Mouse (Mus musculus): Measurements from ENCODE around the gene Gm20388. TPM values are rescaled to one million over a fixed set of nuclear protein-coding genes. Genes with fewer than 3 reads are reported as not detected.

Gm20388 gene
- polyA plus RNA-seq, 1 experiment from 2014 or later = 3.6 TPM

- Histone ChIP-seq H3K9me3 (no peaks in the 10 kb centered on the region; the same call in 1 of the 2 replicates), H3K27ac (replicated peaks) (peak overlapping the region; percentile 57), H3K4me1 (peaks cover 51% of the 10 kb centered on the region)
Measured at GRCm38 (mm10) chr8:120190107-120190809, 279.6 kb downstream of the Gm20388 start.

GRCm38 (mm10) chr8:120190810-120191413 is 280.3 kb downstream of the Gm20388 start:
- WGBS = 62% methylated on average over 20 of the region's 20 CpGs
- no peaks in the 10 kb centered on the region for H3K36me3 ChIP-seq (replicated peaks)
- peaks cover 45% of the 10 kb centered on the region for H3K4me1 ChIP-seq
- peak overlapping the region; percentile 36 for H3K4me3 ChIP-seq
- no peaks in the 10 kb centered on the region; the same call in 1 of the 2 replicates for H3K9me3 ChIP-seq
- peak; percentile 80 for DNase-seq (ENCODE audit: low spot score)
- H3K27me3 ChIP-seq (replicated peaks; ENCODE audit: low read depth, poor library complexity, severe bottlenecking) = no peaks in the 10 kb centered on the region; the same call in 1 of the 2 replicates
- H3K27ac ChIP-seq (replicated peaks) = peak overlapping the region; percentile 86

More at GRCm38 (mm10) chr8:120190107-120190809, 279.6 kb downstream of the Gm20388 start:
- H3K36me3 ChIP-seq (replicated peaks) = no peaks in the 10 kb centered on the region
- H3K27me3 ChIP-seq (replicated peaks; ENCODE audit: low read depth, poor library complexity, severe bottlenecking) = no peaks in the 10 kb centered on the region; the same call in 1 of the 2 replicates
- WGBS = 82% methylated on average over 17 of the region's 17 CpGs
- H3K4me3 ChIP-seq = no peak overlapping the region
- DNase-seq (ENCODE audit: low spot score) = no peak

GRCm38 (mm10) chr8:120191633-120192032 is 281.0 kb downstream of the Gm20388 start:
- H3K27ac ChIP-seq (replicated peaks) = peak overlapping the region; percentile 86
- no peaks in the 10 kb centered on the region; the same call in 1 of the 2 replicates for H3K9me3 ChIP-seq
- WGBS = 83% methylated on average over 5 of the region's 5 CpGs

GRCm38 (mm10) chr8:120192118-120192517 is 281.5 kb downstream of the Gm20388 start:
- Histone ChIP-seq H3K27ac (replicated peaks) (peak overlapping the region; percentile 86; the same call in 1 of the 2 replicates), H3K9me3 (no peaks in the 10 kb centered on the region; the same call in 1 of the 2 replicates), H3K4me3 (no peak overlapping the region), H3K4me1 (peaks cover 33% of the 10 kb centered on the region), H3K27me3 (replicated peaks; ENCODE audit: low read depth, poor library complexity, severe bottlenecking) (no peaks in the 10 kb centered on the region; the same call in 1 of the 2 replicates), H3K36me3 (replicated peaks) (no peaks in the 10 kb centered on the region)
- WGBS = 94% methylated on average over 5 of the region's 5 CpGs
- no peak for DNase-seq (ENCODE audit: low spot score)

More at GRCm38 (mm10) chr8:120191633-120192032, 281.0 kb downstream of the Gm20388 start:
- H3K4me1 ChIP-seq = peaks cover 37% of the 10 kb centered on the region
- no peaks in the 10 kb centered on the region for H3K36me3 ChIP-seq (replicated peaks)
- no peak overlapping the region; the same call in 1 of the 2 replicates for H3K4me3 ChIP-seq
- DNase-seq (ENCODE audit: low spot score) = no peak
- no peaks in the 10 kb centered on the region; the same call in 1 of the 2 replicates for H3K27me3 ChIP-seq (replicated peaks; ENCODE audit: low read depth, poor library complexity, severe bottlenecking)

GRCm38 (mm10) chr8:120201351-120201750 is 290.7 kb downstream of the Gm20388 start:
- Histone ChIP-seq H3K27ac (replicated peaks) (no peak overlapping the region), H3K36me3 (replicated peaks) (no peaks in the 10 kb centered on the region), H3K27me3 (replicated peaks; ENCODE audit: low read depth, poor library complexity, severe bottlenecking) (peaks cover 4% of the 10 kb centered on the region; the same call in 1 of the 2 replicates), H3K4me1 (peaks cover 5% of the 10 kb centered on the region; the same call in 1 of the 2 replicates), H3K4me3 (no peak overlapping the region), H3K9me3 (peaks cover 9% of the 10 kb centered on the region)
- WGBS = 86% methylated on average over 6 of the region's 6 CpGs
- DNase-seq (ENCODE audit: low spot score) = no peak

- DNase-seq (ENCODE audit: low spot score) = no peak
- Histone ChIP-seq H3K9me3 (peaks cover 9% of the 10 kb centered on the region), H3K4me3 (no peak overlapping the region), H3K27ac (replicated peaks) (no peak overlapping the region), H3K4me1 (peaks cover 6% of the 10 kb centered on the region; the same call in 1 of the 2 replicates), H3K27me3 (replicated peaks; ENCODE audit: low read depth, poor library complexity, severe bottlenecking) (peaks cover 4% of the 10 kb centered on the region; the same call in 1 of the 2 replicates), H3K36me3 (replicated peaks) (no peaks in the 10 kb centered on the region)
- 76% methylated on average over 3 of the region's 3 CpGs for WGBS
Measured at GRCm38 (mm10) chr8:120202546-120202945, 291.9 kb downstream of the Gm20388 start.

GRCm38 (mm10) chr8:120204736-120205360 is 294.2 kb downstream of the Gm20388 start:
- H3K9me3 ChIP-seq = peaks cover 6% of the 10 kb centered on the region
- 80% methylated on average over 7 of the region's 7 CpGs for WGBS
- no peaks in the 10 kb centered on the region for H3K36me3 ChIP-seq (replicated peaks)
- peaks cover 4% of the 10 kb centered on the region; the same call in 1 of the 2 replicates for H3K27me3 ChIP-seq (replicated peaks; ENCODE audit: low read depth, poor library complexity, severe bottlenecking)
- peak overlapping the region; percentile 63 for H3K27ac ChIP-seq (replicated peaks)
- no peak overlapping the region for H3K4me3 ChIP-seq
- no peak for DNase-seq (ENCODE audit: low spot score)
- H3K4me1 ChIP-seq = peaks cover 15% of the 10 kb centered on the region

- H3K27me3 ChIP-seq (replicated peaks; ENCODE audit: low read depth, poor library complexity, severe bottlenecking) = peaks cover 4% of the 10 kb centered on the region; the same call in 1 of the 2 replicates
- DNase-seq (ENCODE audit: low spot score) = no peak
- H3K4me1 ChIP-seq = peaks cover 26% of the 10 kb centered on the region
- no peaks in the 10 kb centered on the region for H3K9me3 ChIP-seq
- no peak overlapping the region for H3K4me3 ChIP-seq
- 79% methylated on average over 9 of the region's 9 CpGs for WGBS
- H3K36me3 ChIP-seq (replicated peaks) = no peaks in the 10 kb centered on the region
- peak overlapping the region; percentile 58; the same call in 1 of the 2 replicates for H3K27ac ChIP-seq (replicated peaks)
Measured at GRCm38 (mm10) chr8:120205916-120206315, 295.3 kb downstream of the Gm20388 start.

GRCm38 (mm10) chr8:120207364-120207763 is 296.7 kb downstream of the Gm20388 start:
- H3K36me3 ChIP-seq (replicated peaks) = no peaks in the 10 kb centered on the region
- H3K4me1 ChIP-seq = peaks cover 36% of the 10 kb centered on the region
- H3K27me3 ChIP-seq (replicated peaks; ENCODE audit: low read depth, poor library complexity, severe bottlenecking) = peaks cover 4% of the 10 kb centered on the region; the same call in 1 of the 2 replicates
- no peaks in the 10 kb centered on the region for H3K9me3 ChIP-seq
- DNase-seq (ENCODE audit: low spot score) = no peak
- 0 out of 2 replicates have a peak overlapping the region, but pooled peaks have one; percentile 72 for H3K27ac ChIP-seq (replicated peaks)
- WGBS = 89% methylated on average over 8 of the region's 8 CpGs
- no peak overlapping the region for H3K4me3 ChIP-seq

- peak overlapping the region; percentile 72 for H3K27ac ChIP-seq (replicated peaks)
- H3K27me3 ChIP-seq (replicated peaks; ENCODE audit: low read depth, poor library complexity, severe bottlenecking) = peaks cover 5% of the 10 kb centered on the region
- H3K9me3 ChIP-seq = no peaks in the 10 kb centered on the region
- H3K4me1 ChIP-seq = peaks cover 44% of the 10 kb centered on the region
- no peaks in the 10 kb centered on the region for H3K36me3 ChIP-seq (replicated peaks)
- 67% methylated on average over 11 of the region's 11 CpGs for WGBS
- DNase-seq (ENCODE audit: low spot score) = no peak
- H3K4me3 ChIP-seq = 0 out of 2 replicates have a peak overlapping the region, but pooled peaks have one; percentile 8
Measured at GRCm38 (mm10) chr8:120208113-120208512, 297.5 kb downstream of the Gm20388 start.

GRCm38 (mm10) chr8:120211345-120211744 is 300.7 kb downstream of the Gm20388 start:
- WGBS = 15% methylated on average over 4 of the region's 4 CpGs
- no peak overlapping the region for H3K4me3 ChIP-seq
- no peaks in the 10 kb centered on the region for H3K36me3 ChIP-seq (replicated peaks)
- H3K27ac ChIP-seq (replicated peaks) = peak overlapping the region; percentile 76
- H3K27me3 ChIP-seq (replicated peaks; ENCODE audit: low read depth, poor library complexity, severe bottlenecking) = peaks cover 10% of the 10 kb centered on the region
- no peaks in the 10 kb centered on the region for H3K9me3 ChIP-seq
- H3K4me1 ChIP-seq = peaks cover 56% of the 10 kb centered on the region
- peak; percentile 70 for DNase-seq (ENCODE audit: low spot score)

- Histone ChIP-seq H3K4me3 (no peak overlapping the region), H3K4me1 (peaks cover 67% of the 10 kb centered on the region), H3K9me3 (no peaks in the 10 kb centered on the region), H3K36me3 (replicated peaks) (no peaks in the 10 kb centered on the region), H3K27ac (replicated peaks) (peak overlapping the region; percentile 15; the same call in 1 of the 2 replicates), H3K27me3 (replicated peaks; ENCODE audit: low read depth, poor library complexity, severe bottlenecking) (peaks cover 10% of the 10 kb centered on the region)
- 90% methylated on average over 7 of the region's 7 CpGs for WGBS
- no peak for DNase-seq (ENCODE audit: low spot score)
Measured at GRCm38 (mm10) chr8:120212596-120212995, 302.0 kb downstream of the Gm20388 start.

Measured in embryonic facial prominence, embryonic 10.5 days (tissue).